Mouse (Mus musculus) heart, adult 9 months (tissue): ENCODE data around the gene St8sia2.

Experiments
- DNase-seq, 2 experiments: peaks; one replicate each; pipeline ENCODE4 v3.0.0; 2022; ENCODE audit warnings: low spot score in 2 of 2

The St8sia2 gene

GRCm38 (mm10) chr7:74013601-74014175 lies at the start of gene St8sia2:
TSS of gene St8sia2 (minus strand) at chr7:74013690.
- DNase-seq = peak in 1 of 2 experiments; percentile 30

- no peak for DNase-seq
Measured at GRCm38 (mm10) chr7:74061076-74061475, 47.6 kb upstream of the St8sia2 start.

- peak; percentile 23 to 31 for DNase-seq
Measured at GRCm38 (mm10) chr7:74060306-74060946, 46.9 kb upstream of the St8sia2 start.

GRCm38 (mm10) chr7:74059684-74060083 lies 46.2 kb upstream of the St8sia2 start:
- no peak for DNase-seq

- no peak for DNase-seq
Measured at GRCm38 (mm10) chr7:74055753-74056152, 42.3 kb upstream of the St8sia2 start.

GRCm38 (mm10) chr7:74047591-74047990 lies 34.1 kb upstream of the St8sia2 start:
- no peak for DNase-seq

GRCm38 (mm10) chr7:74045166-74045957 lies 31.9 kb upstream of the St8sia2 start:
- no peak for DNase-seq

- peak in 1 of 2 experiments; percentile 4 for DNase-seq
Measured at GRCm38 (mm10) chr7:74043562-74044138, 30.2 kb upstream of the St8sia2 start.

- peak in 1 of 2 experiments; percentile 17 for DNase-seq
Measured at GRCm38 (mm10) chr7:74025007-74025406, 11.5 kb upstream of the St8sia2 start.

GRCm38 (mm10) chr7:74024171-74024570 lies 10.7 kb upstream of the St8sia2 start:
- no peak for DNase-seq

- no peak for DNase-seq
Measured at GRCm38 (mm10) chr7:74022571-74022970, 9.1 kb upstream of the St8sia2 start.

GRCm38 (mm10) chr7:74021771-74022170 lies 8.3 kb upstream of the St8sia2 start:
- DNase-seq = no peak

- no peak for DNase-seq
Measured at GRCm38 (mm10) chr7:74016613-74017012, 3.1 kb upstream of the St8sia2 start.

GRCm38 (mm10) chr7:74012858-74013600 lies 461 bp downstream of the St8sia2 start:
- DNase-seq = peak in 1 of 2 experiments; percentile 1

- DNase-seq = no peak
Measured at GRCm38 (mm10) chr7:74011976-74012857, 1.3 kb downstream of the St8sia2 start.

- DNase-seq = no peak
Measured at GRCm38 (mm10) chr7:74008946-74009542, 4.4 kb downstream of the St8sia2 start.

- no peak for DNase-seq
Measured at GRCm38 (mm10) chr7:74006775-74007371, 6.6 kb downstream of the St8sia2 start.

GRCm38 (mm10) chr7:74006364-74006763 lies 7.1 kb downstream of the St8sia2 start:
- no peak for DNase-seq

- DNase-seq = no peak
Measured at GRCm38 (mm10) chr7:74000743-74001510, 12.6 kb downstream of the St8sia2 start.
